Comparison of ENCODE assay signal across 8 mouse cellular contexts in genomic region chr6:29211146-29211545, GRCm38 (mm10). TPM values are rescaled to one million over a fixed set of nuclear protein-coding genes. Genes with fewer than 3 reads are reported as not detected.
DNase-seq lines count a peak whose midpoint lies in the region; ATAC-seq and TF ChIP-seq lines count a peak whose summit lies in the region.

No protein-coding gene starts in this region.

- peak overlapping the region; percentile 90 for H3K27ac ChIP-seq in layer of hippocampus, adult 2 months
- no peak overlapping the region for H3K27ac ChIP-seq in heart, postnatal 0 days (ENCODE audit: low read depth)
- H3K27ac ChIP-seq in midbrain, embryonic 12.5 days (replicated peaks), result no peak overlapping the region; the same call in 1 of the 2 replicates

- peak overlapping the region; percentile 56; the same call in 1 of the 2 replicates for H3K9ac ChIP-seq in heart, postnatal 0 days (replicated peaks; ENCODE audit: low read depth, low read length)
- H3K9ac ChIP-seq in midbrain, embryonic 12.5 days (replicated peaks), result peak overlapping the region; percentile 72

- no peak for TF ChIP-seq EP300 in heart, postnatal 0 days (IDR thresholded peaks at IDR 0.05; ENCODE audit: low read depth)

- peak overlapping the region; percentile 81 for H3K4me2 ChIP-seq in heart, postnatal 0 days (ENCODE audit: low read depth, low read length)
- H3K4me2 ChIP-seq in midbrain, embryonic 12.5 days (replicated peaks), result peak overlapping the region; percentile 85

- H3K27me3 ChIP-seq in heart, postnatal 0 days (ENCODE audit: control insufficient read depth, insufficient read depth, low read length), result peaks cover 9% of the 10 kb centered on the region; the same call in 1 of the 2 replicates
- peaks cover 21% of the 10 kb centered on the region for H3K27me3 ChIP-seq in midbrain, embryonic 12.5 days

- peak overlapping the region; percentile 83 for H3K4me3 ChIP-seq in layer of hippocampus, adult 2 months
- H3K4me3 ChIP-seq in heart, postnatal 0 days (ENCODE audit: low read depth, low read length), result peak overlapping the region; percentile 58
- H3K4me3 ChIP-seq in midbrain, embryonic 12.5 days, result peak overlapping the region; percentile 75

- peaks cover 19% of the 10 kb centered on the region for H3K4me1 ChIP-seq in heart, postnatal 0 days (ENCODE audit: control insufficient read depth, insufficient read depth)
- peaks cover 54% of the 10 kb centered on the region for H3K4me1 ChIP-seq in midbrain, embryonic 12.5 days

- H3K9me3 ChIP-seq in heart, postnatal 0 days (replicated peaks; ENCODE audit: control insufficient read depth, low read length), result no peaks in the 10 kb centered on the region
- no peaks in the 10 kb centered on the region for H3K9me3 ChIP-seq in midbrain, embryonic 12.5 days

- TF ChIP-seq CTCF in layer of hippocampus, adult 2 months (conservative IDR thresholded peaks at IDR 0.05), result 0 out of 2 replicates have a peak, but pooled peaks have one; percentile 7
- peak; percentile 6; the same call in 1 of the 2 replicates for TF ChIP-seq CTCF in heart, postnatal 0 days (IDR thresholded peaks at IDR 0.05; ENCODE audit: low read depth)

- no peak for DNase-seq in layer of hippocampus, adult 2 months (ENCODE audit: low spot score in 2 of 2)
- DNase-seq in layer of hippocampus, adult 9-11 months, result no peak
- DNase-seq in cerebellum, adult 11 months, result peak; percentile 58
- no peak for DNase-seq in heart, postnatal 0 days (ENCODE audit: low spot score)
- no peak for DNase-seq in urinary bladder, adult 18-20 months (ENCODE audit: low spot score in 2 of 2)

- no peak for ATAC-seq in heart, postnatal 0 days (ENCODE audit: insufficient read depth, low read depth)
- no peak for ATAC-seq in midbrain, embryonic 12.5 days (ENCODE audit: low FRiP score, low read depth)
- no peak for ATAC-seq in megakaryocyte progenitor cell, adult 5-6 weeks (replicated peaks; ENCODE audit: poor library complexity)
- ATAC-seq in monocyte, adult 5-6 weeks (replicated peaks; ENCODE audit: insufficient number of reproducible peaks, low FRiP score, low TSS enrichment, poor library complexity, severe bottlenecking), result no peak

- WGBS in heart, postnatal 0 days, result 21% methylated on average over 7 of the region's 7 CpGs
- 34% methylated on average over 7 of the region's 7 CpGs for WGBS in midbrain, embryonic 12.5 days

- peaks cover 7% of the 10 kb centered on the region; the same call in 1 of the 2 replicates for H3K36me3 ChIP-seq in heart, postnatal 0 days (replicated peaks; ENCODE audit: control insufficient read depth, insufficient read depth, low read length)
- peaks cover 6% of the 10 kb centered on the region for H3K36me3 ChIP-seq in midbrain, embryonic 12.5 days

RNA-seq across cellular contexts. Expression of gene Impdh1, which starts 5.0 kb away (rescaled TPM):
- total RNA-seq in layer of hippocampus, adult 2 months (2021), result 10 to 100 TPM; 40.7 to 47.5 TPM
- total RNA-seq in heart, postnatal 0 days (2014; rRNA removed; ENCODE audit: low replicate concordance), result 13.5 and 18.9 TPM in 2 replicates
- polyA plus RNA-seq in heart, postnatal 0 days (2015; fragmentation: Nextera tagmentation; extraction: Ambion mirVana), result 23.7 and 25.7 TPM in 2 replicates
- 50.2 and 51.6 TPM in 2 replicates for polyA plus RNA-seq in midbrain, embryonic 12.5 days (2016; fragmentation: Nextera tagmentation; extraction: Ambion mirVana)
- total RNA-seq in megakaryocyte progenitor cell, adult 5-6 weeks (2015), result 56.0 and 76.2 TPM in 2 replicates
- 94.2 and 106 TPM in 2 replicates for total RNA-seq in megakaryocyte progenitor cell, adult 5-6 weeks (2017)
- total RNA-seq in monocyte, adult 5-6 weeks (2017), result 16.4 to 27.6 TPM (median 22.7 TPM) in 3 replicates

RNA-seq across cellular contexts. Expression of gene Prrt4, which starts 31.8 kb away (rescaled TPM):
- 1 to 10 TPM; 2.6 to 2.7 TPM for total RNA-seq in layer of hippocampus, adult 2 months (2021)
- 0.65 and 4.9 TPM in 2 replicates for total RNA-seq in heart, postnatal 0 days (2014; rRNA removed; ENCODE audit: low replicate concordance)
- 1.3 and 1.6 TPM in 2 replicates for polyA plus RNA-seq in heart, postnatal 0 days (2015; fragmentation: Nextera tagmentation; extraction: Ambion mirVana)
- polyA plus RNA-seq in midbrain, embryonic 12.5 days (2016; fragmentation: Nextera tagmentation; extraction: Ambion mirVana), result 1.3 and 1.6 TPM in 2 replicates
- not detected in 2 replicates for total RNA-seq in megakaryocyte progenitor cell, adult 5-6 weeks (2015)
- not detected in 2 replicates for total RNA-seq in megakaryocyte progenitor cell, adult 5-6 weeks (2017)
- total RNA-seq in monocyte, adult 5-6 weeks (2017), result not detected in 3 replicates

RNA-seq across cellular contexts. Expression of gene Rbm28, which starts 46.3 kb away (rescaled TPM):
- 10 to 100 TPM; 43.6 to 51.0 TPM for total RNA-seq in layer of hippocampus, adult 2 months (2021)
- total RNA-seq in heart, postnatal 0 days (2014; rRNA removed; ENCODE audit: low replicate concordance), result 6.8 and 15.3 TPM in 2 replicates
- 13.3 and 15.1 TPM in 2 replicates for polyA plus RNA-seq in heart, postnatal 0 days (2015; fragmentation: Nextera tagmentation; extraction: Ambion mirVana)
- 59.7 and 62.5 TPM in 2 replicates for polyA plus RNA-seq in midbrain, embryonic 12.5 days (2016; fragmentation: Nextera tagmentation; extraction: Ambion mirVana)
- total RNA-seq in megakaryocyte progenitor cell, adult 5-6 weeks (2015), result 46.3 and 59.0 TPM in 2 replicates
- total RNA-seq in megakaryocyte progenitor cell, adult 5-6 weeks (2017), result 47.4 and 79.8 TPM in 2 replicates
- 50.0 to 66.4 TPM (median 59.6 TPM) in 3 replicates for total RNA-seq in monocyte, adult 5-6 weeks (2017)
